Mouse (Mus musculus): ENCODE results near the gene Mdga1.

The Mdga1 gene

GRCm38 (mm10) chr17:29864440-29864839 lies 105.4 kb downstream of the Mdga1 start:
- Histone ChIP-seq H3K4me1 (replicated peaks; ENCODE audit: low read depth, low read length) (peaks cover 20% of the 10 kb centered on the region), H3K4me3 (replicated peaks; ENCODE audit: low read length) (no peak overlapping the region), H3K27me3 (ENCODE audit: insufficient read depth, low read length) (no peaks in the 10 kb centered on the region), H3K36me3 (ENCODE audit: insufficient read depth, low read length) (no peaks in the 10 kb centered on the region), H3K9me3 (ENCODE audit: low read length) (peaks cover 21% of the 10 kb centered on the region)
- TF ChIP-seq CTCF (conservative IDR thresholded peaks at IDR 0.05; ENCODE audit: low read length) (peak; percentile 88), POU5F1 (IDR thresholded peaks at IDR 0.05; ENCODE audit: borderline replicate concordance, low read length) (peak; percentile 24; the same call in 1 of the 2 replicates), NANOG (IDR thresholded peaks at IDR 0.05; ENCODE audit: borderline replicate concordance, low read length) (no peak)

- no peaks in the 10 kb centered on the region for H3K36me3 ChIP-seq (ENCODE audit: insufficient read depth, low read length)
- no peaks in the 10 kb centered on the region for H3K9me3 ChIP-seq (ENCODE audit: low read length)
- H3K27me3 ChIP-seq (ENCODE audit: insufficient read depth, low read length), result no peaks in the 10 kb centered on the region
- H3K4me3 ChIP-seq (replicated peaks; ENCODE audit: low read length), result no peak overlapping the region
- TF ChIP-seq CTCF (conservative IDR thresholded peaks at IDR 0.05; ENCODE audit: low read length), result no peak
- no peak for TF ChIP-seq NANOG (IDR thresholded peaks at IDR 0.05; ENCODE audit: borderline replicate concordance, low read length)
- no peak for TF ChIP-seq POU5F1 (IDR thresholded peaks at IDR 0.05; ENCODE audit: borderline replicate concordance, low read length)
- H3K4me1 ChIP-seq (replicated peaks; ENCODE audit: low read depth, low read length), result peaks cover 51% of the 10 kb centered on the region
These were observed 110.1 kb downstream of the Mdga1 start for GRCm38 (mm10) chr17:29859788-29860283.

GRCm38 (mm10) chr17:29858764-29859163 lies 111.1 kb downstream of the Mdga1 start:
- TF ChIP-seq POU5F1 (IDR thresholded peaks at IDR 0.05; ENCODE audit: borderline replicate concordance, low read length) (no peak), CTCF (conservative IDR thresholded peaks at IDR 0.05; ENCODE audit: low read length) (peak; percentile 65), NANOG (IDR thresholded peaks at IDR 0.05; ENCODE audit: borderline replicate concordance, low read length) (no peak)
- H3K36me3 ChIP-seq (ENCODE audit: insufficient read depth, low read length), result no peaks in the 10 kb centered on the region
- H3K27me3 ChIP-seq (ENCODE audit: insufficient read depth, low read length), result no peaks in the 10 kb centered on the region
- peaks cover 56% of the 10 kb centered on the region for H3K4me1 ChIP-seq (replicated peaks; ENCODE audit: low read depth, low read length)
- H3K4me3 ChIP-seq (replicated peaks; ENCODE audit: low read length), result no peak overlapping the region
- no peaks in the 10 kb centered on the region for H3K9me3 ChIP-seq (ENCODE audit: low read length)

GRCm38 (mm10) chr17:29855702-29856580 lies 113.9 kb downstream of the Mdga1 start:
- Histone ChIP-seq H3K4me3 (replicated peaks; ENCODE audit: low read length) (peak overlapping the region; percentile 46; the same call in 1 of the 2 replicates), H3K36me3 (ENCODE audit: insufficient read depth, low read length) (no peaks in the 10 kb centered on the region), H3K27me3 (ENCODE audit: insufficient read depth, low read length) (peaks cover 11% of the 10 kb centered on the region; the same call in 1 of the 2 replicates), H3K9me3 (ENCODE audit: low read length) (no peaks in the 10 kb centered on the region), H3K4me1 (replicated peaks; ENCODE audit: low read depth, low read length) (peaks cover 79% of the 10 kb centered on the region)
- no peak for TF ChIP-seq NANOG (IDR thresholded peaks at IDR 0.05; ENCODE audit: borderline replicate concordance, low read length)
- TF ChIP-seq POU5F1 (IDR thresholded peaks at IDR 0.05; ENCODE audit: borderline replicate concordance, low read length), result no peak
- TF ChIP-seq CTCF (conservative IDR thresholded peaks at IDR 0.05; ENCODE audit: low read length), result no peak

GRCm38 (mm10) chr17:29854835-29855234 lies 115.1 kb downstream of the Mdga1 start:
- no peaks in the 10 kb centered on the region for H3K9me3 ChIP-seq (ENCODE audit: low read length)
- peaks cover 15% of the 10 kb centered on the region for H3K27me3 ChIP-seq (ENCODE audit: insufficient read depth, low read length)
- H3K4me1 ChIP-seq (replicated peaks; ENCODE audit: low read depth, low read length), result peaks cover 90% of the 10 kb centered on the region
- H3K4me3 ChIP-seq (replicated peaks; ENCODE audit: low read length), result peak overlapping the region; percentile 46; the same call in 1 of the 2 replicates
- no peaks in the 10 kb centered on the region for H3K36me3 ChIP-seq (ENCODE audit: insufficient read depth, low read length)
- TF ChIP-seq POU5F1 (IDR thresholded peaks at IDR 0.05; ENCODE audit: borderline replicate concordance, low read length) (no peak), NANOG (IDR thresholded peaks at IDR 0.05; ENCODE audit: borderline replicate concordance, low read length) (no peak), CTCF (conservative IDR thresholded peaks at IDR 0.05; ENCODE audit: low read length) (no peak)

GRCm38 (mm10) chr17:29854388-29854787 lies 115.5 kb downstream of the Mdga1 start:
- peak overlapping the region; percentile 46; the same call in 1 of the 2 replicates for H3K4me3 ChIP-seq (replicated peaks; ENCODE audit: low read length)
- H3K27me3 ChIP-seq (ENCODE audit: insufficient read depth, low read length), result peaks cover 18% of the 10 kb centered on the region
- no peaks in the 10 kb centered on the region for H3K36me3 ChIP-seq (ENCODE audit: insufficient read depth, low read length)
- TF ChIP-seq CTCF (conservative IDR thresholded peaks at IDR 0.05; ENCODE audit: low read length), result no peak
- TF ChIP-seq NANOG (IDR thresholded peaks at IDR 0.05; ENCODE audit: borderline replicate concordance, low read length), result no peak
- no peak for TF ChIP-seq POU5F1 (IDR thresholded peaks at IDR 0.05; ENCODE audit: borderline replicate concordance, low read length)
- H3K4me1 ChIP-seq (replicated peaks; ENCODE audit: low read depth, low read length), result peaks cover 94% of the 10 kb centered on the region
- H3K9me3 ChIP-seq (ENCODE audit: low read length), result no peaks in the 10 kb centered on the region

- no peaks in the 10 kb centered on the region for H3K9me3 ChIP-seq (ENCODE audit: low read length)
- H3K4me1 ChIP-seq (replicated peaks; ENCODE audit: low read depth, low read length), result peaks cover 95% of the 10 kb centered on the region
- TF ChIP-seq NANOG (IDR thresholded peaks at IDR 0.05; ENCODE audit: borderline replicate concordance, low read length) (no peak), CTCF (conservative IDR thresholded peaks at IDR 0.05; ENCODE audit: low read length) (no peak), POU5F1 (IDR thresholded peaks at IDR 0.05; ENCODE audit: borderline replicate concordance, low read length) (no peak)
- no peaks in the 10 kb centered on the region for H3K36me3 ChIP-seq (ENCODE audit: insufficient read depth, low read length)
- H3K4me3 ChIP-seq (replicated peaks; ENCODE audit: low read length), result peak overlapping the region; percentile 77
- peaks cover 18% of the 10 kb centered on the region for H3K27me3 ChIP-seq (ENCODE audit: insufficient read depth, low read length)
These were observed 116.9 kb downstream of the Mdga1 start for GRCm38 (mm10) chr17:29852846-29853486.

- Histone ChIP-seq H3K4me3 (replicated peaks; ENCODE audit: low read length) (peak overlapping the region; percentile 69), H3K27me3 (ENCODE audit: insufficient read depth, low read length) (peaks cover 18% of the 10 kb centered on the region), H3K36me3 (ENCODE audit: insufficient read depth, low read length) (no peaks in the 10 kb centered on the region), H3K4me1 (replicated peaks; ENCODE audit: low read depth, low read length) (peaks cover 93% of the 10 kb centered on the region), H3K9me3 (ENCODE audit: low read length) (no peaks in the 10 kb centered on the region)
- no peak for TF ChIP-seq CTCF (conservative IDR thresholded peaks at IDR 0.05; ENCODE audit: low read length)
- TF ChIP-seq POU5F1 (IDR thresholded peaks at IDR 0.05; ENCODE audit: borderline replicate concordance, low read length), result no peak
- no peak for TF ChIP-seq NANOG (IDR thresholded peaks at IDR 0.05; ENCODE audit: borderline replicate concordance, low read length)
These were observed 120.5 kb downstream of the Mdga1 start for GRCm38 (mm10) chr17:29849436-29849797.
